Mouse (Mus musculus): ENCODE results near the gene Fam172a. TPM values are rescaled to one million over a fixed set of nuclear protein-coding genes. Genes with fewer than 3 reads are reported as not detected.

The Fam172a gene
- total and polyA plus RNA-seq, 3 experiments: 3.0 to 9.4 (median 8.5) TPM

GRCm38 (mm10) chr13:78194135-78194849 is 492.5 kb downstream of the Fam172a start:
- Histone ChIP-seq H3K27ac (no peak overlapping the region), H3K27me3 (ENCODE audit: control insufficient read depth, insufficient read depth, low read length) (peaks cover 9% of the 10 kb centered on the region), H3K79me2 (replicated peaks; ENCODE audit: control insufficient read depth, insufficient read depth, low read length) (no peaks in the 10 kb centered on the region), H3K4me3 (no peak overlapping the region), H3K4me1 (ENCODE audit: control insufficient read depth, insufficient read depth, low read length) (no peaks in the 10 kb centered on the region), H3K9ac (ENCODE audit: low read depth, low read length) (no peak overlapping the region), H3K36me3 (ENCODE audit: control insufficient read depth, insufficient read depth, low read length) (no peaks in the 10 kb centered on the region)
- no peak for TF ChIP-seq CTCF (IDR thresholded peaks at IDR 0.05)
- no peak for TF ChIP-seq POLR2A (IDR thresholded peaks at IDR 0.05; ENCODE audit: insufficient read depth, low read depth, low read length)
- TF ChIP-seq EP300 (IDR thresholded peaks at IDR 0.05; ENCODE audit: insufficient read depth, low read depth, low read length): no peak
- intact Hi-C loops (cut with DNase I): loop anchor here (10.0 kb wide), 1 partner anchor 489 kb away; the partner anchor contains the start of gene Fam172a
- no peak for DNase-seq
- WGBS: 71% methylated on average over 26 of the region's 26 CpGs

DNA sequence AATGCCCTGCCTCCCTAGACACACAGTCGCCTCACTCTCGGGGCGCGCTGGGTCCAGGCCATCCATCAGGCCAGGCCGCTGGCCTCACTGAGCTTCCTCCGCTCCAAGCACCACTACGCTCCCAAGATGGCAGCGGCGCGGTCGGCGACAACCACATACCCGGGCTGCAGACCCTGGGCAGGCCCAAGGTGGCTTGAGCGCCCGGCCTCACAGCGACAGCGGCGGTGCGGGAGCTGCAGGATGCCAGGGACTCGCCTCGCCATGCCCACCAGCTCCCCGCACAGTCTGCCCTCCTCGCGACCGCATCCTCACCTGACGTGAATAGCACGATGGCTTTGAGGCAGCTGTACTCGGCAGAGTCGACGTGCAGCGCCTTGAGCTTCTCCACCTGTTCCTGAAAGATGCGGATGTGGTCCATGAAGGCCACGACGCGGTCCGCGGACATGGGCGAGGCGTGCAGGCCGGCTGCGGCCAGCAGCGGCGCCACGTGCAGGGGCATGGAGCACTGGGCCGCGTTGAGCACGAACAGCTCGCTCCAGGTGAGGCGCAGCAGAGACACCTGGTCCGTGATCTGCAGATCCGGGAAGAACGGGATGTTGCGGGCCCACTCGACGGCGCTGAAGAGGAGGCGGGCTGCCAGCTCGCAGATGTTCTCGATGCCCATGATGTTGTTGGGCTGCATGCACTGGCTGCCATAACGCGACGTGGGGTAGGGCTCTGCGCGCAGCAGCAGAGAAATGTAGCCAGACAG is 493.2 kb downstream of the Fam172a start:
- intact Hi-C loops (cut with DNase I): loop anchor here (5.0 to 10.0 kb wide), 2 partner anchors 33 to 490 kb away; partner anchors contain the start of gene Fam172a
- no peak for DNase-seq
- no peak overlapping the region for H3K4me3 ChIP-seq

GRCm38 (mm10) chr13:78195601-78196115 is 493.8 kb downstream of the Fam172a start:
- no peak for DNase-seq
- intact Hi-C loops (cut with DNase I): loop anchor here (5.0 to 10.0 kb wide), 2 partner anchors 33 to 491 kb away; partner anchors contain the start of gene Fam172a
- WGBS: 54% methylated on average over 13 of the region's 13 CpGs
- no peak overlapping the region for H3K9ac ChIP-seq (ENCODE audit: low read depth, low read length)
- TF ChIP-seq POLR2A (IDR thresholded peaks at IDR 0.05; ENCODE audit: insufficient read depth, low read depth, low read length) (no peak), EP300 (IDR thresholded peaks at IDR 0.05; ENCODE audit: insufficient read depth, low read depth, low read length) (no peak), CTCF (IDR thresholded peaks at IDR 0.05) (no peak)
- H3K79me2 ChIP-seq (replicated peaks; ENCODE audit: control insufficient read depth, insufficient read depth, low read length): no peaks in the 10 kb centered on the region
- peaks cover 9% of the 10 kb centered on the region for H3K27me3 ChIP-seq (ENCODE audit: control insufficient read depth, insufficient read depth, low read length)
- no peak overlapping the region for H3K27ac ChIP-seq
- H3K36me3 ChIP-seq (ENCODE audit: control insufficient read depth, insufficient read depth, low read length): no peaks in the 10 kb centered on the region
- H3K4me1 ChIP-seq (ENCODE audit: control insufficient read depth, insufficient read depth, low read length): no peaks in the 10 kb centered on the region
- no peak overlapping the region for H3K4me3 ChIP-seq

More for the DNA sequence above, 493.2 kb downstream of the Fam172a start:
- WGBS: 39% methylated on average over 64 of the region's 64 CpGs
- Histone ChIP-seq H3K36me3 (ENCODE audit: control insufficient read depth, insufficient read depth, low read length) (no peaks in the 10 kb centered on the region), H3K79me2 (replicated peaks; ENCODE audit: control insufficient read depth, insufficient read depth, low read length) (no peaks in the 10 kb centered on the region), H3K27ac (no peak overlapping the region), H3K4me1 (ENCODE audit: control insufficient read depth, insufficient read depth, low read length) (no peaks in the 10 kb centered on the region), H3K9ac (ENCODE audit: low read depth, low read length) (peak overlapping the region; percentile 9; the same call in 1 of the 2 replicates), H3K27me3 (ENCODE audit: control insufficient read depth, insufficient read depth, low read length) (peaks cover 9% of the 10 kb centered on the region)
- TF ChIP-seq EP300 (IDR thresholded peaks at IDR 0.05; ENCODE audit: insufficient read depth, low read depth, low read length) (no peak), CTCF (IDR thresholded peaks at IDR 0.05) (no peak), POLR2A (IDR thresholded peaks at IDR 0.05; ENCODE audit: insufficient read depth, low read depth, low read length) (no peak)

GRCm38 (mm10) chr13:78196236-78196796 is 494.5 kb downstream of the Fam172a start:
- Histone ChIP-seq H3K4me3 (no peak overlapping the region), H3K9ac (ENCODE audit: low read depth, low read length) (no peak overlapping the region), H3K4me1 (ENCODE audit: control insufficient read depth, insufficient read depth, low read length) (no peaks in the 10 kb centered on the region), H3K36me3 (ENCODE audit: control insufficient read depth, insufficient read depth, low read length) (no peaks in the 10 kb centered on the region), H3K27me3 (ENCODE audit: control insufficient read depth, insufficient read depth, low read length) (peaks cover 9% of the 10 kb centered on the region), H3K27ac (no peak overlapping the region), H3K79me2 (replicated peaks; ENCODE audit: control insufficient read depth, insufficient read depth, low read length) (no peaks in the 10 kb centered on the region)
- intact Hi-C loops (cut with DNase I): loop anchor here (5.0 to 10.0 kb wide), 2 partner anchors 34 to 492 kb away; partner anchors contain the start of gene Fam172a
- WGBS: 74% methylated on average over 7 of the region's 7 CpGs
- DNase-seq: no peak
- TF ChIP-seq CTCF (IDR thresholded peaks at IDR 0.05): no peak
- TF ChIP-seq EP300 (IDR thresholded peaks at IDR 0.05; ENCODE audit: insufficient read depth, low read depth, low read length): no peak
- TF ChIP-seq POLR2A (IDR thresholded peaks at IDR 0.05; ENCODE audit: insufficient read depth, low read depth, low read length): no peak

DNA sequence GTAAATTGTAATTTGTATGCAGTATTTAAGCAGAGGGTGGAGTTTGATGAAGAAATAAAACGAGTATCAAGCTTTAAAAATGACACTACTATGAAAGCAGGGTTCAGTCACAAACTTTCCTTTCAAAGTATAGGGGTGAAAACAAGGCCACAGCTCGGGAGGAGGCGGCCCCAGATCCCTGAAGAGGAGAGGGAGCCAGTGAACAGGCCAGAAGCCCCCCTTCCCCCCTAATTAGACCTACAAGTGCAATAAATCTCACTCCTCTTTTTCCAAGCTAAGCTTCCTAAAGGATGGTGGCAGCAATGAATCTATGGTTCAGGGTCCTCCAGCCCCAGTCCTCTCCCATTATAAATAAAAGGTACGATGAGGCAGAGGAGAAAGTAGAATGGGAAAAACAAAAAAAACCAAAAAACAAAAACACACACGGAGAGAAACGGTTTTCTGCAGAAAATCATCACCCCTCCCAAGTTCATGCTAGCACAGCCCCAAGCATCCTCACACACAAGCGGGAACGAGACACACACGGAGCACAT is 495.5 kb downstream of the Fam172a start:
- Histone ChIP-seq H3K4me3 (peak overlapping the region; percentile 67), H3K27ac (peak overlapping the region; percentile 7; the same call in 1 of the 2 replicates), H3K4me1 (ENCODE audit: control insufficient read depth, insufficient read depth, low read length) (no peaks in the 10 kb centered on the region), H3K79me2 (replicated peaks; ENCODE audit: control insufficient read depth, insufficient read depth, low read length) (no peaks in the 10 kb centered on the region), H3K36me3 (ENCODE audit: control insufficient read depth, insufficient read depth, low read length) (no peaks in the 10 kb centered on the region), H3K9ac (ENCODE audit: low read depth, low read length) (no peak overlapping the region; the same call in 1 of the 2 replicates), H3K27me3 (ENCODE audit: control insufficient read depth, insufficient read depth, low read length) (peaks cover 9% of the 10 kb centered on the region)
- TF ChIP-seq CTCF (IDR thresholded peaks at IDR 0.05) (no peak), EP300 (IDR thresholded peaks at IDR 0.05; ENCODE audit: insufficient read depth, low read depth, low read length) (no peak), POLR2A (IDR thresholded peaks at IDR 0.05; ENCODE audit: insufficient read depth, low read depth, low read length) (no peak)
- DNase-seq: no peak
- 17% methylated on average over 9 of the region's 9 CpGs for WGBS
- intact Hi-C loops (cut with DNase I): loop anchor here (5.0 to 10.0 kb wide), 2 partner anchors 35 to 493 kb away; partner anchors contain the start of gene Fam172a

All from heart, adult 2 months (tissue).